Mouse (Mus musculus) CD4-positive, CD25-positive, alpha-beta regulatory T cell, adult 2 months (primary cell): ENCODE data around the gene Knstrn.
A peak's percentile ranks its signal among the peaks of the same experiment; 100 is the strongest.

Experiments used
- DNase-seq: peaks from one replicate; pipeline ENCODE4 v3.0.0-alpha.2; 2012; ENCODE audit warnings: low read depth, low spot score

Gene Knstrn

GRCm38 (mm10) chr2:118813981-118814836 lies at the start of gene Knstrn:
Knstrn (plus strand) TSS chr2:118814003.
- DNase-seq, result peak; percentile 93

- peak; percentile 71 for DNase-seq
Observed at GRCm38 (mm10) chr2:118764094-118764831, 49.5 kb upstream of the Knstrn start.

- no peak for DNase-seq
Observed at GRCm38 (mm10) chr2:118764875-118765274, 48.9 kb upstream of the Knstrn start.

GRCm38 (mm10) chr2:118766041-118767033 lies 47.5 kb upstream of the Knstrn start:
- DNase-seq, result no peak

GRCm38 (mm10) chr2:118772158-118772874 lies 41.5 kb upstream of the Knstrn start, which contains the start of gene Phgr1:
Phgr1 (plus strand) TSS chr2:118772769.
- no peak for DNase-seq

GRCm38 (mm10) chr2:118774536-118774935 lies 39.3 kb upstream of the Knstrn start:
- no peak for DNase-seq

GRCm38 (mm10) chr2:118775396-118775795 lies 38.4 kb upstream of the Knstrn start:
- no peak for DNase-seq

- no peak for DNase-seq
Observed at GRCm38 (mm10) chr2:118775846-118776245, 38.0 kb upstream of the Knstrn start.

- DNase-seq, result no peak
Observed at GRCm38 (mm10) chr2:118776295-118776694, 37.5 kb upstream of the Knstrn start.

GRCm38 (mm10) chr2:118778418-118778817 lies 35.4 kb upstream of the Knstrn start:
- no peak for DNase-seq

GRCm38 (mm10) chr2:118779065-118779464 lies 34.7 kb upstream of the Knstrn start:
- no peak for DNase-seq

- peak; percentile 74 for DNase-seq
Observed at GRCm38 (mm10) chr2:118779504-118780480, 34.0 kb upstream of the Knstrn start, which contains the start of gene Disp2. Disp2 (plus strand) TSS chr2:118779719.

GRCm38 (mm10) chr2:118781115-118781514 lies 32.7 kb upstream of the Knstrn start:
- no peak for DNase-seq

GRCm38 (mm10) chr2:118782303-118782702 lies 31.5 kb upstream of the Knstrn start:
- DNase-seq, result no peak

- no peak for DNase-seq
Observed at GRCm38 (mm10) chr2:118783093-118783492, 30.7 kb upstream of the Knstrn start.

GRCm38 (mm10) chr2:118783663-118784062 lies 30.1 kb upstream of the Knstrn start:
- DNase-seq, result no peak

GRCm38 (mm10) chr2:118786525-118786924 lies 27.3 kb upstream of the Knstrn start:
- DNase-seq, result no peak

- DNase-seq, result no peak
Observed at GRCm38 (mm10) chr2:118789501-118789900, 24.3 kb upstream of the Knstrn start.

GRCm38 (mm10) chr2:118790221-118790550 lies 23.6 kb upstream of the Knstrn start:
- no peak for DNase-seq
